Mouse (Mus musculus): ENCODE data around the gene Cblc. TPM values are rescaled to one million over a fixed set of nuclear protein-coding genes. Genes with fewer than 3 reads are reported as not detected.

The Cblc gene
- 5.7 TPM for polyA plus RNA-seq (2014; fragmentation: Illumina TruSeq; extraction: RNeasy Lipid Tissue Mini Kit (QIAGEN cat#74804); ENCODE audit: low read depth, low replicate concordance)

GRCm38 (mm10) chr7:19796697-19797588 is at the start of gene Cblc:
Gene Cblc, minus strand, starts transcription at chr7:19796809.

GRCm38 (mm10) chr7:19822604-19823058 is 26.0 kb upstream of the Cblc start, which contains the start of gene Bcl3:
Gene Bcl3, minus strand, starts transcription at chr7:19822770.

GRCm38 (mm10) chr7:19770984-19771391 is 25.6 kb downstream of the Cblc start, which contains the start of gene Bcam:
Gene Bcam, minus strand, starts transcription at chr7:19771016.

GRCm38 (mm10) chr7:19750217-19751069 is 46.2 kb downstream of the Cblc start, which contains the start of gene Nectin2:
Gene Nectin2, minus strand, starts transcription at chr7:19750483.

Other genes starting within 250 kb of the Cblc start
- 0.66 TPM for gene Ppp1r37, start 233.7 kb downstream of the Cblc start, polyA plus RNA-seq (2014; fragmentation: Illumina TruSeq; extraction: RNeasy Lipid Tissue Mini Kit (QIAGEN cat#74804); ENCODE audit: low read depth, low replicate concordance)
- not detected for gene Zfp296, start 219.5 kb downstream of the Cblc start, polyA plus RNA-seq (2014; fragmentation: Illumina TruSeq; extraction: RNeasy Lipid Tissue Mini Kit (QIAGEN cat#74804); ENCODE audit: low read depth, low replicate concordance)
- gene Gemin7, start 219.2 kb downstream of the Cblc start, polyA plus RNA-seq (2014; fragmentation: Illumina TruSeq; extraction: RNeasy Lipid Tissue Mini Kit (QIAGEN cat#74804); ENCODE audit: low read depth, low replicate concordance), result 12.7 TPM
- gene Clasrp, start 192.3 kb downstream of the Cblc start, polyA plus RNA-seq (2014; fragmentation: Illumina TruSeq; extraction: RNeasy Lipid Tissue Mini Kit (QIAGEN cat#74804); ENCODE audit: low read depth, low replicate concordance), result 7.1 TPM
- gene Relb, start 167.4 kb downstream of the Cblc start, polyA plus RNA-seq (2014; fragmentation: Illumina TruSeq; extraction: RNeasy Lipid Tissue Mini Kit (QIAGEN cat#74804); ENCODE audit: low read depth, low replicate concordance), result 5.0 TPM
- gene Clptm1, start 131.8 kb downstream of the Cblc start, polyA plus RNA-seq (2014; fragmentation: Illumina TruSeq; extraction: RNeasy Lipid Tissue Mini Kit (QIAGEN cat#74804); ENCODE audit: low read depth, low replicate concordance), result 24.0 TPM
- not detected for gene Apoc2, start 118.9 kb downstream of the Cblc start, polyA plus RNA-seq (2014; fragmentation: Illumina TruSeq; extraction: RNeasy Lipid Tissue Mini Kit (QIAGEN cat#74804); ENCODE audit: low read depth, low replicate concordance)
- 0.98 TPM for gene Gm44805, start 115.4 kb downstream of the Cblc start, polyA plus RNA-seq (2014; fragmentation: Illumina TruSeq; extraction: RNeasy Lipid Tissue Mini Kit (QIAGEN cat#74804); ENCODE audit: low read depth, low replicate concordance)
- gene Apoc4, start 115.3 kb downstream of the Cblc start, polyA plus RNA-seq (2014; fragmentation: Illumina TruSeq; extraction: RNeasy Lipid Tissue Mini Kit (QIAGEN cat#74804); ENCODE audit: low read depth, low replicate concordance), result not detected
- gene Apoc1, start 104.1 kb downstream of the Cblc start, polyA plus RNA-seq (2014; fragmentation: Illumina TruSeq; extraction: RNeasy Lipid Tissue Mini Kit (QIAGEN cat#74804); ENCODE audit: low read depth, low replicate concordance), result not detected
- gene Apoe, start 97.6 kb downstream of the Cblc start, polyA plus RNA-seq (2014; fragmentation: Illumina TruSeq; extraction: RNeasy Lipid Tissue Mini Kit (QIAGEN cat#74804); ENCODE audit: low read depth, low replicate concordance), result 3.8 TPM
- 0.82 TPM for gene Tomm40, start 81.4 kb downstream of the Cblc start, polyA plus RNA-seq (2014; fragmentation: Illumina TruSeq; extraction: RNeasy Lipid Tissue Mini Kit (QIAGEN cat#74804); ENCODE audit: low read depth, low replicate concordance)
- 5.2 TPM for gene Nectin2, start 46.3 kb downstream of the Cblc start, polyA plus RNA-seq (2014; fragmentation: Illumina TruSeq; extraction: RNeasy Lipid Tissue Mini Kit (QIAGEN cat#74804); ENCODE audit: low read depth, low replicate concordance)
- gene Bcam, start 25.8 kb downstream of the Cblc start, polyA plus RNA-seq (2014; fragmentation: Illumina TruSeq; extraction: RNeasy Lipid Tissue Mini Kit (QIAGEN cat#74804); ENCODE audit: low read depth, low replicate concordance), result not detected
- 1.9 TPM for gene Bcl3, start 26.0 kb upstream of the Cblc start, polyA plus RNA-seq (2014; fragmentation: Illumina TruSeq; extraction: RNeasy Lipid Tissue Mini Kit (QIAGEN cat#74804); ENCODE audit: low read depth, low replicate concordance)
- not detected for gene Gm19345, start 55.2 kb upstream of the Cblc start, polyA plus RNA-seq (2014; fragmentation: Illumina TruSeq; extraction: RNeasy Lipid Tissue Mini Kit (QIAGEN cat#74804); ENCODE audit: low read depth, low replicate concordance)
- gene Ceacam16, start 64.5 kb upstream of the Cblc start, polyA plus RNA-seq (2014; fragmentation: Illumina TruSeq; extraction: RNeasy Lipid Tissue Mini Kit (QIAGEN cat#74804); ENCODE audit: low read depth, low replicate concordance), result not detected
- gene Ceacam19, start 91.2 kb upstream of the Cblc start, polyA plus RNA-seq (2014; fragmentation: Illumina TruSeq; extraction: RNeasy Lipid Tissue Mini Kit (QIAGEN cat#74804); ENCODE audit: low read depth, low replicate concordance), result not detected
- 27.6 TPM for gene Pvr, start 124.4 kb upstream of the Cblc start, polyA plus RNA-seq (2014; fragmentation: Illumina TruSeq; extraction: RNeasy Lipid Tissue Mini Kit (QIAGEN cat#74804); ENCODE audit: low read depth, low replicate concordance)
- gene Igsf23, start 153.9 kb upstream of the Cblc start, polyA plus RNA-seq (2014; fragmentation: Illumina TruSeq; extraction: RNeasy Lipid Tissue Mini Kit (QIAGEN cat#74804); ENCODE audit: low read depth, low replicate concordance), result 1.5 TPM
- 112 TPM for gene Ceacam20, start 168.6 kb upstream of the Cblc start, polyA plus RNA-seq (2014; fragmentation: Illumina TruSeq; extraction: RNeasy Lipid Tissue Mini Kit (QIAGEN cat#74804); ENCODE audit: low read depth, low replicate concordance)
- 233 TPM for gene Nlrp9b, start 194.7 kb upstream of the Cblc start, polyA plus RNA-seq (2014; fragmentation: Illumina TruSeq; extraction: RNeasy Lipid Tissue Mini Kit (QIAGEN cat#74804); ENCODE audit: low read depth, low replicate concordance)